Mouse (Mus musculus) limb, embryonic 15.5 days (tissue): ENCODE measurements around the gene Tmem202. TPM values are rescaled to one million over a fixed set of nuclear protein-coding genes. Genes with fewer than 3 reads are reported as not detected.

Experiments used
- ATAC-seq: fragments of 200-750 bp; cut with Nextera tagmentation; 2 replicates; pipeline ENCODE4 v1.8.0; 2017; ENCODE audit warnings: low read depth, moderate TSS enrichment; ENCODE audit not compliant: insufficient number of reproducible peaks, low FRiP score, low TSS enrichment
- H3K27ac ChIP-seq: fragments of 300-500 bp; sonication (generic); 2 replicates; pipeline ENCODE4 v1.5.1; 2015; ENCODE audit warnings: moderate library complexity, mild to moderate bottlenecking, inconsistent platforms
- H3K27me3 ChIP-seq: fragments of 300-500 bp; sonication (generic); 2 replicates; pipeline ENCODE4 v1.6.1; 2015; ENCODE audit warnings: inconsistent platforms
- H3K36me3 ChIP-seq: fragments of 300-500 bp; sonication (generic); 2 replicates; pipeline ENCODE4 v1.6.1; 2015; ENCODE audit warnings: inconsistent platforms
- H3K4me1 ChIP-seq: fragments of 300-500 bp; sonication (generic); 2 replicates; pipeline ENCODE4 v1.6.1; 2015; ENCODE audit warnings: inconsistent platforms
- H3K4me2 ChIP-seq: fragments of 300-500 bp; sonication (generic); 2 replicates; pipeline ENCODE4 v1.6.1; 2015; ENCODE audit warnings: mild to moderate bottlenecking, inconsistent platforms
- H3K4me3 ChIP-seq: fragments of 300-500 bp; sonication (generic); 2 replicates; pipeline ENCODE4 v1.5.1; 2015; ENCODE audit warnings: mild to moderate bottlenecking, inconsistent platforms
- H3K9ac ChIP-seq: fragments of 300-500 bp; sonication (generic); 2 replicates; pipeline ENCODE4 v1.6.1; 2015; ENCODE audit warnings: inconsistent platforms
- H3K9me3 ChIP-seq: fragments of 300-500 bp; sonication (generic); 2 replicates; pipeline ENCODE4 v1.6.1; 2016; ENCODE audit warnings: inconsistent platforms
- WGBS: fragments of 180-500 bp; shearing (Covaris S2); methylation state at CpG from one replicate; pipeline ENCODE4 v1.1.7; 2015; 5-methylcytosine and 5-hydroxymethylcytosine counted together
- polyA plus RNA-seq: library from polyadenylated mRNA; unstranded; fragments of >200 nt; fragmentation: Nextera tagmentation; extraction: Ambion mirVana; gene quantifications from 2 replicates; pipeline ENCODE4 v1.2.1, GENCODE M21; 2015

The Tmem202 gene
- polyA plus RNA-seq, 1 experiment from 2014 or later: not detected

- peak; percentile 55; the same call in 1 of the 2 replicates for ATAC-seq
- Histone ChIP-seq H3K36me3 (no peaks in the 10 kb centered on the region), H3K27ac (peak overlapping the region; percentile 99), H3K9me3 (no peaks in the 10 kb centered on the region), H3K27me3 (no peaks in the 10 kb centered on the region), H3K4me3 (peak overlapping the region; percentile 98), H3K9ac (peak overlapping the region; percentile 97), H3K4me2 (peak overlapping the region; percentile 61), H3K4me1 (no peaks in the 10 kb centered on the region; the same call in 1 of the 2 replicates)
- under 1% methylated on average over 34 of the region's 34 CpGs for WGBS
Measured at GRCm38 (mm10) chr9:59485511-59486075, 54.1 kb downstream of the Tmem202 start.

- Histone ChIP-seq H3K4me1 (peaks cover 3% of the 10 kb centered on the region; the same call in 1 of the 2 replicates), H3K4me3 (peak overlapping the region; percentile 98), H3K9ac (peak overlapping the region; percentile 97; the same call in 1 of the 2 replicates), H3K36me3 (no peaks in the 10 kb centered on the region), H3K27me3 (no peaks in the 10 kb centered on the region), H3K27ac (no peak overlapping the region), H3K9me3 (no peaks in the 10 kb centered on the region), H3K4me2 (peak overlapping the region; percentile 61)
- ATAC-seq: no peak
- 11% methylated on average over 7 of the region's 7 CpGs for WGBS
Measured at GRCm38 (mm10) chr9:59484760-59485159, 54.9 kb downstream of the Tmem202 start.

- Histone ChIP-seq H3K4me1 (peaks cover 6% of the 10 kb centered on the region; the same call in 1 of the 2 replicates), H3K27ac (no peak overlapping the region), H3K4me3 (no peak overlapping the region), H3K36me3 (no peaks in the 10 kb centered on the region), H3K9ac (no peak overlapping the region), H3K27me3 (no peaks in the 10 kb centered on the region), H3K4me2 (no peak overlapping the region), H3K9me3 (no peaks in the 10 kb centered on the region)
- 23% methylated on average over 1 of the region's 1 CpGs for WGBS
- no peak for ATAC-seq
Measured at GRCm38 (mm10) chr9:59482419-59482818, 57.2 kb downstream of the Tmem202 start.

GRCm38 (mm10) chr9:59476617-59477016 lies 63.0 kb downstream of the Tmem202 start:
- H3K27ac ChIP-seq: no peak overlapping the region
- no peak overlapping the region for H3K4me2 ChIP-seq
- peaks cover 9% of the 10 kb centered on the region; the same call in 1 of the 2 replicates for H3K4me1 ChIP-seq
- WGBS: 83% methylated on average over 2 of the region's 2 CpGs
- H3K9me3 ChIP-seq: no peaks in the 10 kb centered on the region
- no peak overlapping the region for H3K9ac ChIP-seq
- H3K27me3 ChIP-seq: no peaks in the 10 kb centered on the region
- no peak for ATAC-seq
- no peak overlapping the region for H3K4me3 ChIP-seq
- H3K36me3 ChIP-seq: peaks cover 9% of the 10 kb centered on the region; the same call in 1 of the 2 replicates

- WGBS: 93% methylated on average over 1 of the region's 1 CpGs
Measured at GRCm38 (mm10) chr9:59474838-59475237, 64.8 kb downstream of the Tmem202 start.

GRCm38 (mm10) chr9:59473171-59473570 lies 66.5 kb downstream of the Tmem202 start:
- Histone ChIP-seq H3K27ac (no peak overlapping the region), H3K4me1 (peaks cover 5% of the 10 kb centered on the region; the same call in 1 of the 2 replicates), H3K4me2 (no peak overlapping the region), H3K27me3 (no peaks in the 10 kb centered on the region), H3K9ac (no peak overlapping the region), H3K36me3 (peaks cover 9% of the 10 kb centered on the region; the same call in 1 of the 2 replicates), H3K4me3 (no peak overlapping the region), H3K9me3 (no peaks in the 10 kb centered on the region)
- ATAC-seq: no peak
- WGBS: 79% methylated on average over 2 of the region's 2 CpGs

More at GRCm38 (mm10) chr9:59474838-59475237, 64.8 kb downstream of the Tmem202 start:
- peaks cover 9% of the 10 kb centered on the region; the same call in 1 of the 2 replicates for H3K36me3 ChIP-seq
- H3K27ac ChIP-seq: no peak overlapping the region
- ATAC-seq: no peak
- no peaks in the 10 kb centered on the region for H3K9me3 ChIP-seq
- no peak overlapping the region for H3K4me2 ChIP-seq
- no peaks in the 10 kb centered on the region for H3K27me3 ChIP-seq
- no peak overlapping the region for H3K4me3 ChIP-seq
- H3K4me1 ChIP-seq: peaks cover 7% of the 10 kb centered on the region; the same call in 1 of the 2 replicates
- no peak overlapping the region for H3K9ac ChIP-seq

GRCm38 (mm10) chr9:59469446-59469845 lies 70.2 kb downstream of the Tmem202 start:
- Histone ChIP-seq H3K4me2 (no peak overlapping the region), H3K27me3 (no peaks in the 10 kb centered on the region), H3K9ac (no peak overlapping the region), H3K36me3 (peaks cover 9% of the 10 kb centered on the region; the same call in 1 of the 2 replicates), H3K9me3 (no peaks in the 10 kb centered on the region), H3K27ac (no peak overlapping the region), H3K4me1 (0 out of 2 replicates have a peak, but pooled peaks cover 2% of the 10 kb centered on the region), H3K4me3 (no peak overlapping the region)
- ATAC-seq: no peak
- 79% methylated on average over 1 of the region's 1 CpGs for WGBS

Other genes starting within 250 kb of the Tmem202 start
- 42.8 and 44.3 TPM in 2 replicates for gene Adpgk, start 248.3 kb downstream of the Tmem202 start, polyA plus RNA-seq
- gene Bbs4, start 186.3 kb downstream of the Tmem202 start, polyA plus RNA-seq: 12.7 and 17.5 TPM in 2 replicates
- gene Arih1, start 53.2 kb downstream of the Tmem202 start, polyA plus RNA-seq: 13.0 and 15.0 TPM in 2 replicates
- gene Hexa, start 307 bp downstream of the Tmem202 start, polyA plus RNA-seq: 89.9 and 108 TPM in 2 replicates
- 0.09 and 0.10 TPM in 2 replicates for gene Celf6, start 38.1 kb upstream of the Tmem202 start, polyA plus RNA-seq
- gene Parp6, start 77.4 kb upstream of the Tmem202 start, polyA plus RNA-seq: 22.5 and 27.8 TPM in 2 replicates
- 1,195 and 1,260 TPM in 2 replicates for gene Pkm, start 116.5 kb upstream of the Tmem202 start, polyA plus RNA-seq
- 4.4 and 5.0 TPM in 2 replicates for gene Gramd2, start 140.3 kb upstream of the Tmem202 start, polyA plus RNA-seq
- gene Senp8, start 210.9 kb upstream of the Tmem202 start, polyA plus RNA-seq: 9.2 and 9.9 TPM in 2 replicates
- 12.8 and 15.9 TPM in 2 replicates for gene Myo9a, start 211.0 kb upstream of the Tmem202 start, polyA plus RNA-seq